Mouse (Mus musculus): ENCODE measurements at regions not wholly inside any gene's neighbourhood (a gene's known extent, or its start where the extent isn't known, plus 50 kb on each side); places are given as distances from the start of the nearest gene placed in this dataset.

DNA sequence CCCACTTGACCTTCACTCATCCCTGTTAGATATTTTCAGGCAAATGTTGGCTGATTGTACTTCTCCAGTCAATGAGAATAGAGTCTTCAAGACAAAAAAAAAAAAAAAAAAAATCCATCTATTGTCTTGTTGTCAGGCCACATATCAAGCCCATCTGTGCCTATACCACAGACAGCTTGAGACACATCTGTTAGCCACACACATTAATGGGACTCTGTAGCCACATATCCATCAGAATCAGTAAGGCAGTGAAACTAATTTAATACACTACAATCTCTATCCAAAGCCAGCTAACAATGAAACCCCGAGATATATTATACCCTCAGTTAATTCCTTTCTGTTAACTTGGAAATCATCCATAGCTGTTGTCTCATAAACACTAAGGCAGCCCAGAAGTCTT is 667.1 kb downstream of the Defb40 start:
- DNase-seq, result no peak

DNA sequence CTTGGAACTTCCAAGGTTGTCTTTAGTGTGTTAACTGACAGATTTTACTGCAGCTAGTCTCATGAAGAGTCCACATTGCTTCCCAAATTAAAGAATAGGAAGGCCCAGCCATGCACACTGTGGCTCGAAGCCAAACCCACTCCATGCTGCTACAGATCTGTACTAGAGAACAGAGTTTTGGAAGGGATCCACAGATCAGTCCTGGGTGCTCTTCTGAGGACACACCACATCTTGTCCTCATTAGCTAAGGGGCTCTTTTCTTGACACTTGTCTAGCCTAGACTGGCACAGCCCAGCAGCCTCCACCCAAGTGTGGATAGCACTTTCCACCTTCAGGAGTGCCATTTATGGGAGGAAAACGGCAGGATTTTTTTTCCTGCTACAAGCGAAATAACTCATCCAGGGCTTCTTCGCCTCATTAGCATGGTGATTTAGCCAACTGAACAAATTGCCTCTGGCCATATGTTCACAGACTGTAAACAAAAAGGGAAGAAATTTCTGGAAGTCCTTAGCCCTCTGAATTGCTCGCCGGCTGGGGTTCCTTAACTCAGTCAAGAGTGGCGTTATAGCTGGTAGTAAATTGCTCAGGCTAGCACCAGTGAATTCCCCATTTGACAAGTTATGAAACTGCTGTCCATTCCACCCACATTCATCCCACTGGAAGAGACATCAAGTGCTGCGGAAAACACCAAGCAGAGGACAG is 690.4 kb downstream of the Defb40 start:
- DNase-seq, result no peak

DNA sequence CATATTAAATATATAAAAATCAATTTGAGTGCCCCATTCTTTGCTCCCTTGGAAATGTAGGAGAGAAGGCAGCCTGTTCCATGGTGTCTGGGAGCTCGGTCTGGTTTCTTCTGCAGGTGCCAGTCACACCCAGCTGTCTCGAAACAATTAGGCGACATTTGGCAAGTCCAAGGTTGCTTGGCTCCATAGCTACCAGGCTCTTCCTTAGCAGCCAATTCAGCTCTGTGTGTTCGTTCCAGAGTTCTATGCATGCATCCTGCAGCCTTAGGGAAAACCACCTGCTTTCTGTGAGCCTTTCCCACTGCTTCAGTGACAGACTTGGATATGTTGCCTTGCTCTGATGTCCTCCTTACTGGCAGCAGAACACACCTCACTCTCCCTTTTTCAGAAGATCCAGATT is 698.1 kb downstream of the Defb40 start:
- no peak for DNase-seq

DNA sequence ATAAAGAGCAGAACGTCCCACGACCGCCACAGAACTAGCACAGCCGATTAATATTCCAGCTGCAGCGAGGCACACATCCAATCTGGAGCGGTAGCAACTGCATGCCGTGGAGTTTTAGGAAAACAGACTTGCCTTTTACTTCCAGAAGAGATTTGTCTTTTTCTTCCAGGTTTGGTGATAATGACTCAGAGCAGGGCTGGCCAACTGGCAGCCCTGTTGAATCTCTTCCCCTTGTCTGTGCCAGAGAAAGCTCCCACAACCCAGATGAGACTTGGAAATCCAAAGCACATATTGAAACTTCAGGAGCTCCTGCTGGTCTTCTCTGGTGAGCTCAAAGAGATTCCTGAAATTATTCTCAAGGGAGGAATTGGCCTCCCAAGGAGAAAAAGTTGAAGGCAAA is 709.8 kb downstream of the Defb40 start:
- DNase-seq, result peak; percentile 4

DNA sequence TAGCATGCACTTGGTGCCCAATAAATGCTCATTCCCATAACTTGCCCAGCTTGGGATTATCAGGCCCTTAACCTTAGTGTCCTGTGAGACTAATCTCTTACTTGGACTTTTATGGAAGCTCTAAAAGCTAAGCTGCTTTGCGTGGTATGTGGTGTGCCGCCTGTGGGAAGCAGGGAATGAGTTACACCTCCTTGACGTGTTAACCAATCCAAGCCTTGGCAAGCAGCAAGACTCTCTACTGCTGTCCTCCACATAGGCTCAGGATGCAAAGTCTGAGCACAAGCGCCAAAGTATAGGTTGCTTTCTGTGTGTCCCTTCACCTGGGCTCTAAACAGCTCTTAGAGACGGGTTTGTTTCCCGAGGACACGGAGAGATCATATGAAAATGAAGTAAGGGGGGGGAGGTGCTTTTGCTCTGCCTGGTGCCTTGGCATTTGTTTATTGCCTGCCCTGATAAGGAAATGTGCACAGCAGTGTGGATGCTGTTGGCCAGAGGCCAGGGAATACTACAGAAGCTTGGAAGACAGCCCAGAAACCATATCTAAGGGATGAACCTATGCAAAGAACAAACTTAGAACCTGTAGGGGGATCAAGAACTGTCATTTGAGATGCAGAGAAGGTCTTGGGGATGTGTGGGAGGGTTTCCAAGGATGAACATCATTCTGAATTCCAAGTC is 719.6 kb downstream of the Defb40 start:
- no peak for DNase-seq

- no peak for DNase-seq
Observed at GRCm38 (mm10) chr8:18246299-18246698, 731.8 kb downstream of the Defb40 start.

GRCm38 (mm10) chr8:18217599-18217998 is 760.5 kb downstream of the Defb40 start:
- no peak for DNase-seq

- DNase-seq, result no peak
Observed at GRCm38 (mm10) chr8:18217192-18217591, 760.9 kb downstream of the Defb40 start.

GRCm38 (mm10) chr8:18216516-18216915 is 761.5 kb downstream of the Defb40 start:
- DNase-seq, result no peak

DNA sequence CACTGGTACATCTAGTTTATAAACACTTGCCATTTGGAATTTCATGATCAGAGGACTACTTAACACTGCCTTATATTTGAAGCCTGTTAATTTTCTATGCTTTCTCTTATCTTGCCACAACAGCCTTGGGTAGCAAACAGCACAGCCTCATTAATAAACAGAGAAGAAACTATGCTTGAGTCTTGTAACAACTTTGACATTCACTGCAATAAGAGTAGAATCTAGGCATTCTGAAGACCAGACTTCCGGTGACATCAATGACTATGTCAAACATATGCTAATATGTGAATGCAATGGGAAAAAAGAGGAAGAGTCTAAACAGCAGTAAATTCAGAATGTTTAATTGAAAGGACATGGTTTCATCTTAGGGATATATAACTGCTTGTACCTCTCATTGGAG is 768.0 kb downstream of the Defb40 start:
- DNase-seq, result no peak

GRCm38 (mm10) chr8:18208658-18209057 is 769.4 kb downstream of the Defb40 start:
- no peak for DNase-seq

DNA sequence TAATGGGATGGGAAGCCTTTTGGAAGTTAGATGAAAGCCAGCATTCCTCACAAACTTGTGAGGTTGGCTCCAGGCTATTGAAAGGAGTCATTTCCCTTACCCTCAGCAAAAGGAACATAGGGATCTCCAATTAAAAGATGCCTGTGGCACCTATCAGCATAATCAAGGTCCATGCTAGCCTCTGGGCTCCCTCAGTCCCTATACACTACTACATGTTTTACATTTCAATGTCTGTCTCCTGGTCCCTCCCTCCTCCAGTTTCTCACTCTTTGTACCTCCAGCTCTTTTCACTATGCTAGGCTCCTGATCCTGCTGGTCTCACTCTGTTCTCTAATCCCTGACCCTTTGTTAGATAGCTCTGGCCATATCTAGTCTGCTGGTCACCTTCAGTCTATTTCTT is 790.6 kb downstream of the Defb40 start:
- DNase-seq, result no peak

DNA sequence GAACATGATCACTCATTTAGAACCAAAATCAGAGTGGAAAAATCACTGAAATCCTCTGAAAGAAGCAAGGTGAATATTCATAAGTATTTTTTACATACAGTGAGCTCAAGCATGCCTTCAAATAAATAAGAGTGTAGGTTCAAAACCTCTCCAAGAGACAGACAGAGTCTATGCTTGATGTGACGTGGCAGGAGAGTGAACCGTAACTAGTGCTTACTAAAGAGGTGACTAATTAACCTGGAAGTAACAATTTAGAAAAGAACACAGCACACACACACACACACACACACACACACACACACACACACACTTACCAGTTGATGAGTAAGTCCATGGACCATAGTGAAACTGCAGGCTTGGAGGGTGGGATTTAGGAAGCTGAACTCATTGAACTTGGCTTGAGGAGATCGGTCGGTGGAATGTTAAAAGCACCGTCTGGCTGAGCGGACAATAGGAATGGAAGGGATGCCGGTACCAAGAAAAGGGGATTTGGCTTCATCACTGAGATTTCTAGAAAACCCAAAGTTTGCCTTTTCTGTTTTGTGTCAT is 802.4 kb downstream of the Defb40 start:
- no peak for DNase-seq

GRCm38 (mm10) chr8:18158619-18159018 is 819.4 kb downstream of the Defb40 start:
- no peak for DNase-seq

GRCm38 (mm10) chr8:18115333-18116044 is 862.6 kb downstream of the Defb40 start:
- DNase-seq, result no peak

GRCm38 (mm10) chr8:18113262-18113661 is 864.8 kb downstream of the Defb40 start:
- no peak for DNase-seq

- DNase-seq, result no peak
Observed at GRCm38 (mm10) chr8:18109480-18109879, 868.6 kb downstream of the Defb40 start.

GRCm38 (mm10) chr8:18106827-18107226 is 871.2 kb downstream of the Defb40 start:
- no peak for DNase-seq

DNA sequence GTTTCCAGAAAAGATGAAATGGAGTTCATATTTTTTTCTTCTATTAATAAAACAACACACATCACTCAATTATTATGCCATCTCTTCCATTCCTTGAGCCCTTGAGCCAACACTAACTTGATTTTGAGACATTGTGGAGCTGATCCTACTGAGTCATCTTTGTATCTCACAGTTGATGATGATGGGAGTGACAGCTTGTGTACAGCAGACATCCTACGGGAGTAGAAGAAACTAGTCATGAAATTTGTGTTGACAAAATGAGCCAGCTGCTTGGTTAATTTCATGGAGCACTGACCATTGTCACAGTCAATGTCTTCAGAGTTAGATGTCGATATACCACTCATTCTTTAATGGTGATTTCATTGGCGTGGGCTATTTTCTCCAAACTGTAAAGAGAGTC is 912.6 kb downstream of the Defb40 start:
- no peak for DNase-seq

DNA sequence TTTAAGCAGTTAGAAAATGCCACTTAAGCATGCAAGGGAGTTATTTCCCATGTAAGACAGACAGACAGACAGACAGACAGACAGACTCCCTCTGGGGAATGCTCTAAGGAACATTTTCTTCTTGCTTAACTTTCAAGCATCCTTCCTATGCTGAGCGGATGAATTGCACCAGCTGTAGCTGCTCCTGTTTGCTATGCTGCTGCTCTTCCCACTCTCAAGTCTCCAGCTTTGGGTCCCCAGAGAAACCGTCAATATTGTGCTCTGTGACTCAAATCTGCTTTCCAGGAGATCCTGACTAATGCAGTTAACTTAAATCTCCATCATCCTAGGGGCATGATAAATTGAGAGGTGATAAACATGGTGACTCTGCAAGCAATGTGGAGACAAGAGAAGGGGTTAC is 918.5 kb downstream of the Defb40 start:
- DNase-seq, result no peak

DNA sequence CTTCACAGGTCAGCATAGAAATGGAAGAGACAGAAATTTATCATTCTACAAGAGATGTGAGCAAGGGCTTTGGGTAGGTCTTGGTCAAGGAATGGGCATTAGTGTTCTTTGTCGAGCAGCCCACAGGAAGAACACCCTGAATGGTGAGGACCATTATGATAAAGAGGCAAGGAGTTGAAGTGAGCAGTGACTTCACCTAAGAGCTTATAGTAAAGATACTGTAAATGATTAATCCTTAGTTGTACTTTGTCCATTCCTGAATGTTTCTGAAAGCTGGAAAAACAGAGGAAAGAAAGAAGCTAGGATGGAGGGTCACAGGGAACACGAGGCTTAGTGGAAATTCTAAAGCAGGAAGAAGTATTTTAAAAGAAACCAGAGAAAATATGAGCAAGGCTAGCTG is 956.9 kb downstream of the Defb40 start:
- no peak for DNase-seq

DNA sequence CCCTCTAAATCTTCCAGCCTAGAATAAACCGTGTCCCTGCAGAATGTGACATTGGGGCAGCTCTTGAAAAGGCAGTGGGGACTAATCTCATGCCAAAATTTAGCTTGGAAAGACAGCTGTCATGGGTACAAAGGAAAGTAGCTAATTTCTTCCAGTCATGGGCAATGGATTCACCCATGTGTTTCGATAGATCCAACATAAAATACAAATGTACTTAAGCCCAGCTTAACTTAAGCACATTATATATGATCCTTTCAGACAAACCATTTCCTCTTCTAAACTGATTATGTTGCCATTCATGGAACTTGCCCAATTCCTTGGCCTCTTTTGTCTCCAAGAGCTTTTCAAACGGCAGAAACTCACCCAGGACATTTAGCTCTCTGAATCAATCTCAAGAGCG is 970.5 kb downstream of the Defb40 start:
- DNase-seq, result no peak

DNA sequence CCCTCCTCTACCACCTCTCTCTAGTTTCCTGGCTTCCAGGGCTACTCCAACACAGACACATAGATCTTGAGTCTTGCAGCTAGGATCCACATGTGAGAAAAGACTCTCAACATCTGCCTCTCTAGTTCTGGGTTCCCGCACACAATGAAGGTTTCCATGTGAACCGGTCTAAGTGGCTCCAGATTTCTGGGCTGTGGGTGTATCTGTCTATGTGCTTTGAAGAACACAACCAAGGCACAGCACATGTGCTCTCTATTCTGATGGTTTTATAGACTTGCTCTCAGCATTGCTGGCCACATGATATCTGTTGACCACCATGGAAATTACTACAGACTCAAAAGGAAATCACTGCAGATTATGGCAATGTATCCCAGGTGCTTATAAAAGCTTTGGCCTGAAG is 972.4 kb downstream of the Defb40 start:
- no peak for DNase-seq

- no peak for DNase-seq
Observed at GRCm38 (mm10) chr8:18000750-18001149, 977.3 kb downstream of the Defb40 start.

Data from lung, postnatal 10 days (tissue).